Mouse (Mus musculus) embryonic facial prominence, embryonic 13.5 days (tissue): Measurements from ENCODE around the gene Cnot1. TPM values are rescaled to one million over a fixed set of nuclear protein-coding genes. Genes with fewer than 3 reads are reported as not detected.
"Not testable (repeated sequence)": the region's sequence is repeated elsewhere in the genome, so short reads cannot be mapped to it uniquely, and the experiment has no call there.

Experiments
- ATAC-seq: fragments of 200-750 bp; cut with Nextera tagmentation; 2 replicates; pipeline ENCODE4 v1.8.0; 2017; ENCODE audit warnings: low read depth; ENCODE audit not compliant: insufficient number of reproducible peaks, insufficient read depth, low FRiP score, low TSS enrichment
- H3K27ac ChIP-seq: fragments of 300-500 bp; sonication (generic); 2 replicates; pipeline ENCODE4 v1.5.1; 2015; ENCODE audit warnings: moderate library complexity, mild to moderate bottlenecking, inconsistent platforms
- H3K27me3 ChIP-seq: fragments of 300-500 bp; sonication (generic); 2 replicates; pipeline ENCODE4 v1.6.1; 2015; ENCODE audit warnings: mild to moderate bottlenecking, inconsistent platforms
- H3K36me3 ChIP-seq: fragments of 300-500 bp; sonication (generic); 2 replicates; pipeline ENCODE4 v1.6.1; 2015; ENCODE audit warnings: mild to moderate bottlenecking, inconsistent platforms
- H3K4me1 ChIP-seq: fragments of 300-500 bp; sonication (generic); 2 replicates; pipeline ENCODE4 v1.6.1; 2015; ENCODE audit warnings: inconsistent platforms
- H3K4me2 ChIP-seq: fragments of 300-500 bp; sonication (generic); 2 replicates; pipeline ENCODE4 v1.6.1; 2015; ENCODE audit warnings: moderate library complexity, mild to moderate bottlenecking, inconsistent platforms
- H3K4me3 ChIP-seq: fragments of 300-500 bp; sonication (generic); 2 replicates; pipeline ENCODE4 v1.5.1; 2015; ENCODE audit warnings: mild to moderate bottlenecking, inconsistent platforms
- H3K9ac ChIP-seq: fragments of 300-500 bp; sonication (generic); 2 replicates; pipeline ENCODE4 v1.6.1; 2015; ENCODE audit warnings: mild to moderate bottlenecking, inconsistent platforms
- H3K9me3 ChIP-seq: fragments of 300-500 bp; sonication (generic); 2 replicates; pipeline ENCODE4 v1.6.1; 2016; ENCODE audit warnings: inconsistent platforms
- WGBS: fragments of 180-500 bp; shearing (Covaris S2); methylation state at CpG from one replicate; pipeline ENCODE4 v1.1.7; 2015; ENCODE audit warnings: mixed read lengths; 5-methylcytosine and 5-hydroxymethylcytosine counted together
- polyA plus RNA-seq: library from polyadenylated mRNA; unstranded; fragments of >200 nt; fragmentation: Nextera tagmentation; extraction: Ambion mirVana; gene quantifications from 2 replicates; pipeline ENCODE4 v1.2.1, GENCODE M21; 2015

The Cnot1 gene
- polyA plus RNA-seq, 1 experiment from 2014 or later = 62.7 TPM

- not testable (repeated sequence) for H3K4me2 ChIP-seq, ATAC-seq, H3K27ac ChIP-seq, H3K4me3 ChIP-seq, H3K4me1 ChIP-seq, H3K9me3 ChIP-seq, H3K9ac ChIP-seq, H3K27me3 ChIP-seq
- WGBS = 92% methylated on average over 5 of the region's 5 CpGs
- H3K36me3 ChIP-seq = peaks cover 16% of the 10 kb centered on the region; the same call in 1 of the 2 replicates
These were observed 11.8 kb downstream of the Cnot1 start for GRCm38 (mm10) chr8:95795333-95796061.

GRCm38 (mm10) chr8:95785591-95785990 is 21.7 kb downstream of the Cnot1 start:
- Histone ChIP-seq H3K9me3 (no peaks in the 10 kb centered on the region), H3K27me3 (no peaks in the 10 kb centered on the region), H3K36me3 (peaks cover 79% of the 10 kb centered on the region), H3K27ac (no peak overlapping the region), H3K9ac (no peak overlapping the region), H3K4me2 (no peak overlapping the region), H3K4me3 (no peak overlapping the region), H3K4me1 (no peaks in the 10 kb centered on the region)
- WGBS = 85% methylated on average over 3 of the region's 4 CpGs
- ATAC-seq = no peak

GRCm38 (mm10) chr8:95782628-95783027 is 24.6 kb downstream of the Cnot1 start:
- Histone ChIP-seq H3K27ac (no peak overlapping the region), H3K4me2 (no peak overlapping the region), H3K27me3 (no peaks in the 10 kb centered on the region), H3K9ac (no peak overlapping the region), H3K4me1 (no peaks in the 10 kb centered on the region), H3K9me3 (no peaks in the 10 kb centered on the region; the same call in 1 of the 2 replicates), H3K4me3 (no peak overlapping the region), H3K36me3 (peaks cover 81% of the 10 kb centered on the region)
- ATAC-seq = no peak

DNA sequence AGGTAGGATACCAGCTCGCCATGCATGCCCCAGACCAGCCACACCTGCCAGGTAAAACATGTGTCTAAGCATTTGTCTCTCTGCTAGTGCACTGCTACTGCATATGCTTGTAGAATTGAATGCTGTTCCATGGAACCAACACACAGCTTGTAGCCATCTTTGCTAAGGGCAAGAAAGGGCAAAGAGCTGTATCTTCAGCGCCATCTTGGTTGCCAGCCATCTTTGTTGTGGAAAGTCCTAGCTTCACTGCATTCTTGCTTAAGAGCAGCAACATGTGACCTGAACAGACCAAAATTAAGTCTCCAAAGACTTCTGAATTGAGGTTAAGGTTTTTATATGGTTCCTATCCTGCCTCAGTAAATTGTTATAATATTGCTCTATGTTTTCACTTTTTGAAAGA is 25.5 kb downstream of the Cnot1 start:
- ATAC-seq = no peak
- WGBS = 100% methylated on average over 2 of the region's 2 CpGs

DNA sequence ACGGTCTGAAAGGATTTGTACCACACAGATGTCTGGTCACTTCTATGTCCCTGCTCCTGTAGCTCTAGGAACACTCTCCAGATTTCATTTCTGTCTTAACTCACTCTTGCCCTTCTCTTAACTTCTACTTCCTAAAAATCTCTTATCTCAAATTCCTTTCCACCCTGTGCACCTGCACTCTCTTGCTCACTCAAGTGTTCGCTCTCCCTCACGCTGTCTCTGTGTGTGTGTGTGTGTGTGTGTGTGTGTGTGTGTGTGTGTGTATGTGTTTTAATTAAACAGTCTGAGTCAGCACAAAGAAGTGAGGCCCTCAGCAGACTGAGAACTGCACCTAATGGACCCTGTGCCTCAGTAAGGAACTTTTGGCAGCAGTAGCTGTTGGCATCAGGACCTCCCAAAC is 26.2 kb downstream of the Cnot1 start:
- Histone ChIP-seq H3K4me2 (no peak overlapping the region), H3K9ac (no peak overlapping the region), H3K27me3 (no peaks in the 10 kb centered on the region), H3K27ac (no peak overlapping the region), H3K4me3 (no peak overlapping the region), H3K4me1 (no peaks in the 10 kb centered on the region), H3K9me3 (no peaks in the 10 kb centered on the region; the same call in 1 of the 2 replicates), H3K36me3 (peaks cover 70% of the 10 kb centered on the region)
- whole genome bisulfite sequencing = 97% methylated on average over 3 of the region's 3 CpGs
- no peak for ATAC-seq

More for the DNA sequence above, 25.5 kb downstream of the Cnot1 start:
- Histone ChIP-seq H3K9me3 (no peaks in the 10 kb centered on the region; the same call in 1 of the 2 replicates), H3K27me3 (no peaks in the 10 kb centered on the region), H3K36me3 (peaks cover 73% of the 10 kb centered on the region), H3K27ac (no peak overlapping the region), H3K4me1 (no peaks in the 10 kb centered on the region), H3K4me2 (no peak overlapping the region), H3K9ac (no peak overlapping the region), H3K4me3 (no peak overlapping the region)

- Histone ChIP-seq H3K4me2 (no peak overlapping the region), H3K9me3 (no peaks in the 10 kb centered on the region), H3K27me3 (no peaks in the 10 kb centered on the region), H3K36me3 (peaks cover 89% of the 10 kb centered on the region), H3K27ac (no peak overlapping the region), H3K4me1 (no peaks in the 10 kb centered on the region), H3K4me3 (no peak overlapping the region), H3K9ac (no peak overlapping the region)
- ATAC-seq = no peak
- 84% methylated on average over 1 of the region's 1 CpGs for WGBS
These were observed 43.1 kb downstream of the Cnot1 start for GRCm38 (mm10) chr8:95764133-95764532.

DNA sequence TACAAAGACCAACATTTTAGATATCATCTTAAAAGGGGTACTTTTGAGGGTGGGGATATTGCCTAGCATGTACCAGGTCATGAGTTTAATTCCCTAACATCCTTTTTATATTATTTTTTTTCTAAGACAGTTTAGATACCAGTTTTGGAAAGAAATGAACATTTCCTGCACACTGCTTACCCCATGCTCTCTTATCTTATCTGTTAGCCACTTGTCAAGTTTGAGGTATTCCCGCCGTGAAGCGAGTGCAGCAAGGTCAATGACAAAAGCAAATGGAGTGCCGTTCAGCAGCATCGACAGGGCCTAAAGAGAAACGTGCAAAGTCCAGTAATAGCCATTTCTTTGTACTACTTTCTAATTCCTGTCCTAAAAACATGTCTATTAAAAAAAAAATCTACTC is 46.9 kb downstream of the Cnot1 start:
- H3K36me3 ChIP-seq = peaks cover 85% of the 10 kb centered on the region
- H3K4me3 ChIP-seq = no peak overlapping the region
- 95% methylated on average over 6 of the region's 6 CpGs for WGBS
- no peaks in the 10 kb centered on the region for H3K27me3 ChIP-seq
- no peak for ATAC-seq
- no peak overlapping the region for H3K4me2 ChIP-seq
- H3K27ac ChIP-seq = no peak overlapping the region
- no peaks in the 10 kb centered on the region for H3K9me3 ChIP-seq
- H3K4me1 ChIP-seq = no peaks in the 10 kb centered on the region
- no peak overlapping the region for H3K9ac ChIP-seq

GRCm38 (mm10) chr8:95751924-95752323 is 55.3 kb downstream of the Cnot1 start:
- Histone ChIP-seq H3K27ac (no peak overlapping the region), H3K4me3 (no peak overlapping the region), H3K9me3 (no peaks in the 10 kb centered on the region), H3K9ac (no peak overlapping the region), H3K4me2 (no peak overlapping the region), H3K4me1 (no peaks in the 10 kb centered on the region), H3K27me3 (no peaks in the 10 kb centered on the region), H3K36me3 (peaks cover 85% of the 10 kb centered on the region)
- ATAC-seq = no peak
- WGBS = 96% methylated on average over 1 of the region's 1 CpGs

DNA sequence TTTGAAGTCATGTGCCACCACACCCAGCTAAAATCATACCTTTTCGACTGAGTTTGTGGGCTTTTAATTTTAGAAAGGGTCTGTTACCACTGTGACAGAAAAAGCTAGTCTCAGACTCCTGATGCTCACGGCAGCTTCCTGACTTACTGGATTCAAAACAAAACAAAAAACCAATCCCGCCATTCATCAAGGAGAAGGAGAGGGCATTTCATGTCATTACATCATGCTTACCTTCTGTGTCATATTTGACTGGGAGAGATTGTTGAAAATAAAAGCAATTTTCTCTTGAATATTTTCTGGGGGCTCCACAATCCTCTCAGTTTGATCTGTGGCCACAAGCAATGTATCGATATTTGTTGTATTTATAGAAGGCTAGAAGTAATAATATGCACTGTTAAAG is 59.2 kb downstream of the Cnot1 start:
- Histone ChIP-seq H3K27ac (no peak overlapping the region), H3K4me3 (no peak overlapping the region), H3K4me1 (no peaks in the 10 kb centered on the region), H3K36me3 (peaks cover 91% of the 10 kb centered on the region), H3K4me2 (no peak overlapping the region), H3K9ac (no peak overlapping the region), H3K27me3 (no peaks in the 10 kb centered on the region), H3K9me3 (no peaks in the 10 kb centered on the region)
- no peak for ATAC-seq
- WGBS = 96% methylated on average over 4 of the region's 4 CpGs

- WGBS = 93% methylated on average over 7 of the region's 7 CpGs
- ATAC-seq = no peak
- Histone ChIP-seq H3K9ac (no peak overlapping the region), H3K27ac (no peak overlapping the region), H3K27me3 (no peaks in the 10 kb centered on the region), H3K4me3 (no peak overlapping the region), H3K9me3 (no peaks in the 10 kb centered on the region), H3K36me3 (peaks cover 93% of the 10 kb centered on the region), H3K4me1 (no peaks in the 10 kb centered on the region), H3K4me2 (no peak overlapping the region)
These were observed 65.5 kb downstream of the Cnot1 start for GRCm38 (mm10) chr8:95741732-95742131.

DNA sequence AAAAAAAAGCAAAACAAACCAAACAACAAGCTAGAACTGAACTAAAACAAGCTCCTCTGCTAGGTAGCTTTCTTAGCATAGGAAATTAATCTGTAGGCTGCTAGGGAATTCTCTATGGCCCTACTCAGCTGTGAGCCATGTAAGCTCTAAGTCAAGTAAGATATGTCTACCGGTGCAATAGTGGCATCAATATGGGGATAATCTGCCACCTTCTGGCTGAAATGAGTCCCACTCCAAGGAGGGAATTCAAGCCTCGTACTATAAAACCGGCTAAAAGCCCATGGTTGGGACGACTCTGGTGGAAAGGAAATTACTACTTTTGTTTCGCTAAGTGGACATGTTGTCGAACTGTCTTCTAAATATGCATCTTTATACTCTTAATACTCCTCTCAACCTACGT is 68.7 kb downstream of the Cnot1 start:
- no peaks in the 10 kb centered on the region for H3K9me3 ChIP-seq
- no peak overlapping the region for H3K4me2 ChIP-seq
- 78% methylated on average over 7 of the region's 7 CpGs for WGBS
- H3K4me1 ChIP-seq = no peaks in the 10 kb centered on the region
- H3K4me3 ChIP-seq = no peak overlapping the region
- H3K36me3 ChIP-seq = peaks cover 89% of the 10 kb centered on the region
- no peaks in the 10 kb centered on the region for H3K27me3 ChIP-seq
- no peak overlapping the region for H3K9ac ChIP-seq
- H3K27ac ChIP-seq = no peak overlapping the region
- ATAC-seq = no peak

DNA sequence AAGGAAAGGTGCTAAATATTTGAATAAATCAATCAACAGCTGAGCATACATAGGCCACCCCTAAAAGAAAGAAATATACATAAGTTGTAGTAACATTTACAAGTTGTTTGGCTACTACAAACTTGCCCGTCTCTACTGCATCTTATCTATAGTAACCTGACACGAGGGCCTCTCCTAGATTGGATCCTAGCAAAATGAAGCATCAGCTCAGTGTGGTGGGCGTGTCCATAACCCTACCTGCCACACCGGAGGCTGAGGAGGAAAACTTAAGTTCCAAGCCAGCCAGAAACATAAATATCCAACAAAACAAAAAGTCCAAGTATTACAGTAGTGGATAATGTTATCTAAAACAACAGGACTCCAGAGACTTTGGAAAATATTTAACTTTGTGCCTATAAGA is 79.6 kb downstream of the Cnot1 start:
- WGBS = 82% methylated on average over 4 of the region's 4 CpGs
- H3K9ac ChIP-seq = no peak overlapping the region
- no peak overlapping the region for H3K27ac ChIP-seq
- H3K4me1 ChIP-seq = no peaks in the 10 kb centered on the region
- H3K4me2 ChIP-seq = no peak overlapping the region
- no peaks in the 10 kb centered on the region for H3K27me3 ChIP-seq
- H3K4me3 ChIP-seq = no peak overlapping the region
- peaks cover 86% of the 10 kb centered on the region for H3K36me3 ChIP-seq
- no peaks in the 10 kb centered on the region for H3K9me3 ChIP-seq
- no peak for ATAC-seq
